Mouse (Mus musculus): ENCODE measurements at regions not wholly inside any gene's neighbourhood (a gene's known extent, or its start where the extent isn't known, plus 50 kb on each side); places are given as distances from the start of the nearest gene placed in this dataset.

- DNase-seq (no peak), ATAC-seq (ENCODE audit: insufficient read depth) (no peak)
- Histone ChIP-seq H3K27me3 (ENCODE audit: insufficient read depth, low read length) (no peaks in the 10 kb centered on the region), H3K27ac (ENCODE audit: low read depth) (no peak overlapping the region), H3K9me3 (ENCODE audit: low read depth, low read length) (no peaks in the 10 kb centered on the region), H3K4me1 (ENCODE audit: insufficient read depth) (no peaks in the 10 kb centered on the region), H3K36me3 (ENCODE audit: insufficient read depth) (no peaks in the 10 kb centered on the region), H3K9ac (no peak overlapping the region), H3K4me3 (ENCODE audit: low read depth, low read length) (no peak overlapping the region), H3K4me2 (no peak overlapping the region)
- TF ChIP-seq CTCF (IDR thresholded peaks at IDR 0.05; ENCODE audit: low read depth), result no peak
- 81% methylated on average over 9 of the region's 9 CpGs for WGBS
These were observed 132.4 kb upstream of the Rpl38 start for GRCm38 (mm10) chr11:114535900-114536299.

- no peak for TF ChIP-seq CTCF (IDR thresholded peaks at IDR 0.05; ENCODE audit: low read depth)
- Histone ChIP-seq H3K27ac (ENCODE audit: low read depth) (no peak overlapping the region), H3K4me2 (no peak overlapping the region), H3K36me3 (ENCODE audit: insufficient read depth) (no peaks in the 10 kb centered on the region), H3K27me3 (ENCODE audit: insufficient read depth, low read length) (no peaks in the 10 kb centered on the region), H3K9ac (no peak overlapping the region), H3K4me1 (ENCODE audit: insufficient read depth) (no peaks in the 10 kb centered on the region), H3K9me3 (ENCODE audit: low read depth, low read length) (no peaks in the 10 kb centered on the region), H3K4me3 (ENCODE audit: low read depth, low read length) (no peak overlapping the region)
- WGBS, result 79% methylated on average over 7 of the region's 7 CpGs
- ATAC-seq (ENCODE audit: insufficient read depth), result no peak
- DNase-seq, result no peak
These were observed 133.9 kb upstream of the Rpl38 start for GRCm38 (mm10) chr11:114534436-114534835.

- ATAC-seq (ENCODE audit: insufficient read depth) (no peak), DNase-seq (no peak)
- H3K4me3 ChIP-seq (ENCODE audit: low read depth, low read length), result no peak overlapping the region
- no peak overlapping the region for H3K4me2 ChIP-seq
- no peak overlapping the region for H3K9ac ChIP-seq
- H3K4me1 ChIP-seq (ENCODE audit: insufficient read depth), result no peaks in the 10 kb centered on the region
- H3K27ac ChIP-seq (ENCODE audit: low read depth), result no peak overlapping the region
- no peaks in the 10 kb centered on the region for H3K36me3 ChIP-seq (ENCODE audit: insufficient read depth)
- 41% methylated on average over 4 of the region's 4 CpGs for WGBS
- TF ChIP-seq CTCF (IDR thresholded peaks at IDR 0.05; ENCODE audit: low read depth), result no peak
- H3K27me3 ChIP-seq (ENCODE audit: insufficient read depth, low read length), result no peaks in the 10 kb centered on the region
- H3K9me3 ChIP-seq (ENCODE audit: low read depth, low read length), result no peaks in the 10 kb centered on the region
These were observed 137.0 kb upstream of the Rpl38 start for GRCm38 (mm10) chr11:114531241-114531765.

GRCm38 (mm10) chr11:114528937-114529772 lies 139.2 kb upstream of the Rpl38 start:
- no peak for ATAC-seq (ENCODE audit: insufficient read depth)
- no peak overlapping the region for H3K4me2 ChIP-seq
- no peaks in the 10 kb centered on the region for H3K36me3 ChIP-seq (ENCODE audit: insufficient read depth)
- no peak overlapping the region for H3K4me3 ChIP-seq (ENCODE audit: low read depth, low read length)
- TF ChIP-seq CTCF (IDR thresholded peaks at IDR 0.05; ENCODE audit: low read depth), result no peak
- WGBS, result 51% methylated on average over 10 of the region's 10 CpGs
- H3K9ac ChIP-seq, result no peak overlapping the region
- no peaks in the 10 kb centered on the region for H3K27me3 ChIP-seq (ENCODE audit: insufficient read depth, low read length)
- no peaks in the 10 kb centered on the region for H3K9me3 ChIP-seq (ENCODE audit: low read depth, low read length)
- H3K4me1 ChIP-seq (ENCODE audit: insufficient read depth), result no peaks in the 10 kb centered on the region
- no peak for DNase-seq
- no peak overlapping the region for H3K27ac ChIP-seq (ENCODE audit: low read depth)

- TF ChIP-seq CTCF (IDR thresholded peaks at IDR 0.05; ENCODE audit: low read depth), result peak; percentile 94
- Histone ChIP-seq H3K4me1 (ENCODE audit: insufficient read depth) (no peaks in the 10 kb centered on the region), H3K27me3 (ENCODE audit: insufficient read depth, low read length) (no peaks in the 10 kb centered on the region), H3K36me3 (ENCODE audit: insufficient read depth) (no peaks in the 10 kb centered on the region), H3K9me3 (ENCODE audit: low read depth, low read length) (no peaks in the 10 kb centered on the region), H3K4me3 (ENCODE audit: low read depth, low read length) (no peak overlapping the region), H3K9ac (no peak overlapping the region), H3K27ac (ENCODE audit: low read depth) (no peak overlapping the region), H3K4me2 (no peak overlapping the region)
- WGBS, result 47% methylated on average over 6 of the region's 6 CpGs
- ATAC-seq (ENCODE audit: insufficient read depth), result no peak
- peak; percentile 81 for DNase-seq
These were observed 144.7 kb upstream of the Rpl38 start for GRCm38 (mm10) chr11:114523444-114524238.

GRCm38 (mm10) chr11:114515278-114515677 lies 153.0 kb upstream of the Rpl38 start:
- no peak overlapping the region for H3K27ac ChIP-seq (ENCODE audit: low read depth)
- 44% methylated on average over 4 of the region's 4 CpGs for WGBS
- no peak for DNase-seq
- no peaks in the 10 kb centered on the region for H3K36me3 ChIP-seq (ENCODE audit: insufficient read depth)
- no peaks in the 10 kb centered on the region for H3K9me3 ChIP-seq (ENCODE audit: low read depth, low read length)
- H3K9ac ChIP-seq, result no peak overlapping the region
- no peaks in the 10 kb centered on the region for H3K4me1 ChIP-seq (ENCODE audit: insufficient read depth)
- no peak for TF ChIP-seq CTCF (IDR thresholded peaks at IDR 0.05; ENCODE audit: low read depth)
- no peaks in the 10 kb centered on the region for H3K27me3 ChIP-seq (ENCODE audit: insufficient read depth, low read length)
- no peak overlapping the region for H3K4me3 ChIP-seq (ENCODE audit: low read depth, low read length)
- ATAC-seq (ENCODE audit: insufficient read depth), result no peak
- H3K4me2 ChIP-seq, result no peak overlapping the region

- Histone ChIP-seq H3K9me3 (ENCODE audit: low read depth, low read length) (no peaks in the 10 kb centered on the region), H3K4me2 (no peak overlapping the region), H3K27me3 (ENCODE audit: insufficient read depth, low read length) (no peaks in the 10 kb centered on the region), H3K4me3 (ENCODE audit: low read depth, low read length) (no peak overlapping the region), H3K27ac (ENCODE audit: low read depth) (no peak overlapping the region), H3K36me3 (ENCODE audit: insufficient read depth) (no peaks in the 10 kb centered on the region), H3K9ac (no peak overlapping the region), H3K4me1 (ENCODE audit: insufficient read depth) (no peaks in the 10 kb centered on the region)
- 86% methylated on average over 2 of the region's 2 CpGs for WGBS
- TF ChIP-seq CTCF (IDR thresholded peaks at IDR 0.05; ENCODE audit: low read depth), result no peak
- ATAC-seq (ENCODE audit: insufficient read depth), result no peak
- no peak for DNase-seq
These were observed 154.2 kb upstream of the Rpl38 start for GRCm38 (mm10) chr11:114514126-114514525.

Measured in lung, embryonic 14.5 days (tissue).